Mouse (Mus musculus): ENCODE results near the gene Lhx6.

GRCm38 (mm10) chr2:36103069-36103554, 2.1 kb downstream of the Lhx6 start:
- TF ChIP-seq CTCF (IDR thresholded peaks at IDR 0.05; ENCODE audit: borderline replicate concordance, control insufficient read depth, extremely low read depth, insufficient read depth, low read length, poor library complexity) (no peak), POLR2A (IDR thresholded peaks at IDR 0.05; ENCODE audit: control insufficient read depth, extremely low read depth, insufficient read depth, low read length, poor library complexity) (no peak)
